Mouse (Mus musculus) embryonic facial prominence, embryonic 10.5 days (tissue): ENCODE results near the gene Srgap2. TPM values are rescaled to one million over a fixed set of nuclear protein-coding genes. Genes with fewer than 3 reads are reported as not detected.
"Not testable (repeated sequence)": the region's sequence is repeated elsewhere in the genome, so short reads cannot be mapped to it uniquely, and the experiment has no call there.

ENCODE experiments used
- DNase-seq: peaks from one replicate; pipeline ENCODE4 v3.0.0-alpha.2; 2017; ENCODE audit warnings: low spot score
- H3K27ac ChIP-seq: fragments of 300-500 bp; sonication (generic); replicated peaks from 2 replicates; pipeline ENCODE4 v1.5.1; 2016; ENCODE audit warnings: mild to moderate bottlenecking
- H3K27me3 ChIP-seq: fragments of 300-500 bp; sonication (generic); replicated peaks from 2 replicates; pipeline ENCODE4 v1.6.1; 2016; ENCODE audit warnings: low read depth, mild to moderate bottlenecking; ENCODE audit not compliant: poor library complexity, severe bottlenecking
- H3K36me3 ChIP-seq: fragments of 300-500 bp; sonication (generic); replicated peaks from 2 replicates; pipeline ENCODE4 v1.6.1; 2016; ENCODE audit warnings: mild to moderate bottlenecking, moderate library complexity
- H3K4me1 ChIP-seq: fragments of 300-500 bp; sonication (generic); 2 replicates; pipeline ENCODE4 v1.6.1; 2016
- H3K4me3 ChIP-seq: fragments of 300-500 bp; sonication (generic); 2 replicates; pipeline ENCODE4 v1.5.1; 2016; ENCODE audit warnings: mild to moderate bottlenecking, moderate library complexity
- H3K9me3 ChIP-seq: fragments of 300-500 bp; sonication (generic); 2 replicates; pipeline ENCODE4 v1.6.1; 2016; ENCODE audit warnings: mild to moderate bottlenecking
- WGBS: fragments of 180-500 bp; shearing (Covaris S2); methylation state at CpG from one replicate; pipeline ENCODE4 v1.1.7; 2016; 5-methylcytosine and 5-hydroxymethylcytosine counted together
- polyA plus RNA-seq: library from polyadenylated mRNA; unstranded; fragments of >200 nt; fragmentation: Nextera tagmentation; extraction: Ambion mirVana; gene quantifications from 2 replicates; pipeline ENCODE4 v1.2.1, GENCODE M21; 2016

Gene Srgap2
- polyA plus RNA-seq, 1 experiment from 2014 or later, result 17.5 TPM

DNA sequence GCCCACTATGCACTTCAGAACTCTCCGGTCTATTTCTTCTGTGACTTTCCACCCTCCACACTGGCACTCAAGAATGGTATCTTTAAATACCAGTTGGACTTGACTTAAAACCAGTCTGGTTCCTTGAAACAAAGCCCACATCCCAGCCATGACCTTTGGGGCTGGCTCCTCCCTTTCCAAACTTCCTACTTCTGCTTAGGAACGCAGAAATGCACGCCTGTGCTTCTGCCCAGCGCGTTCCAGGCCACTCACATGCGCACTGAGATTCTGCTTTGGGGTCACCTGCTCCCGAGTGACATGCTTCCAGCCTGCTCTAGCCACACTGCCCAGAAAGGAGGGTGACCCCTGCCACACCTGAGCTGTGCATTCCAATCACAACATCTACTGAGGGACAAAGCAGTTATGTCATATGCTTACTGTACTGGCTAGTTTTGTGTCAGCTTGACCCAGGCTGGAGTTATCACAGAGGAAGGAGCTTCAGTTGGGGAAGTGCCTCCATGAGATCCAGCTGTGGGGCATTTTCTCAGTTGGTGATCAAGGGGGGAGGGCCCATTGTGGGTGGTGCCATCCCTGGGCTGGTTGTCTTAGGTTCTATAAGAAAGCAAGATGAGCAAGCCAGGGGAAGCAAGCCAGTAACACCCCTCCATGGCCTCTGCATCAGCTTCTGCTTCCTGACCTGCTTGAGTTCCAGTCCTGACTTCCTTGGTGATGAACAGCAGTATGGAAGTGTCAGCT, 274.5 kb downstream of the Srgap2 start:
- H3K4me3 ChIP-seq, H3K36me3 ChIP-seq, H3K4me1 ChIP-seq, H3K27ac ChIP-seq, H3K9me3 ChIP-seq, DNase-seq: not testable (repeated sequence)
- 84% methylated on average over 7 of the region's 7 CpGs for WGBS
- peaks cover 25% of the 10 kb centered on the region for H3K27me3 ChIP-seq

DNA sequence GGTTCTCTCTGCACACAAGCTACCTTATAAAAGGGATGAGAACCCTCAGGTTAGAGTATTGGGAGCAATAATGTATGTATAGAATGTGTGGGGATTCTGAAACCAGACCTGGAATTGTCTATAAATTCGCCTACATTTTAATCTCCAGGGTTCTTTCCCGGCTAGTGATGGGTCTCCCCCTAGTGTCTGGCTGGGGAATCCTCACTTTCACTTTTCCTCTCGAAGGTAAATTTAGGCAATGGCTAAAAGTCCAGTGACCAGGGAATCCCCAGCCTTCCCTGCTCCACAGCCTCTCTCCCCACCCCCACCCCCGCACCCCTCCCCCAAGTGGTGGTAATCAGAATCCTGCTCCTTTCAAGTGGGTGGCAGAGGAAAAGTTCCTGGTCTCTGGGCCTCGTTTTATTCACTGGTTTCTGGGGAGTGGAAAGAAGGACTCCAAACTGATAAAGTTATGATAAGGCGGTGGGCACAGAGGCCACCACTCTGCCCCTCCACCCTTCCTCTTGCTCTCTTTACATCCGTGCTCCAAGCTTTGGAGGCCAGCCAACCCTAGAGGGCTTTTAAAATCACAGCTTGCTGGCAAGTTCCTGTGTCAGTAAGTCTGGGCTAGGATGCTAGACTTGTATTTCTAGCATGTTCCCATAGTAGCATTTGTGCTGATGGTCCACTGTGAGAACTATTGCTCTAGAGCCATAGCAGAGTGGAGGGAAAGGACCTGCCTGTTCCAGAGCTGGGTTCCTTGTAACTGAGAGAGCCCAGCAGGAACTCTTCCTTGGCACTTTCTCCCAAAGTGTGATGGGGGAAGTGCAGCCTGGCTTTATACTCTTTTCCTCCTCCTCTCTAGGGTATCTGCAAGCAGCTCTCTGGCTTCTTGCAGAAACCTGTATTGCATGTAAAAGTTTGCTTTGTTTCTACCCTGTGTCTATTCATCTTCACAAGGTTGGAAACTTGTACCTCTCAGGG, 280.4 kb downstream of the Srgap2 start:
- H3K9me3 ChIP-seq, result no peaks in the 10 kb centered on the region
- peaks cover 24% of the 10 kb centered on the region for H3K4me1 ChIP-seq
- no peak overlapping the region for H3K27ac ChIP-seq
- H3K4me3 ChIP-seq, result no peak overlapping the region
- 21% methylated on average over 7 of the region's 7 CpGs for WGBS
- peaks cover 81% of the 10 kb centered on the region for H3K27me3 ChIP-seq
- H3K36me3 ChIP-seq, result no peaks in the 10 kb centered on the region
- DNase-seq, result peak; percentile 38

DNA sequence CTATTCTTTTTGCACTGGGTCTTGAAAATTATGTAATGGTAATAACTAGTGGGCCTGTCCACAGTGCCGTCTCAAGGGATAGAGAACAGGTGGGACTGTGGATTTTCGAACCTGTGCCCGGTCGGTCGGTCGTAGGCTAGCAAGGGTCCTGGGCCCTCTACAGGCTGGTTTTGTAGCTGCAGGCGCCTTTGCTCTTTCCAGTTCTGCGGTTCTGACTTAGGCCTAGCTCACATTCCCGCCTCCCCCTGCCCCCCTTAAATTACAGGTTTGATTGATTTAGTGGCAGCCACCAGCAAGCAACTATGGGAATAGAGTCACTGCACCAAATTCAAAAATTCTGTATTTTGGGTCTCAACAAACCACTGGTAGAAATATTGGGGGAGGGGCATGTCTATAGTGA, 281.2 kb downstream of the Srgap2 start:
- WGBS, result 9% methylated on average over 9 of the region's 9 CpGs
- H3K4me3 ChIP-seq, result peak overlapping the region; percentile 61
- peaks cover 85% of the 10 kb centered on the region for H3K27me3 ChIP-seq
- H3K9me3 ChIP-seq, result no peaks in the 10 kb centered on the region
- no peaks in the 10 kb centered on the region for H3K36me3 ChIP-seq
- H3K27ac ChIP-seq, result no peak overlapping the region
- H3K4me1 ChIP-seq, result peaks cover 24% of the 10 kb centered on the region
- DNase-seq, result peak; percentile 56

DNA sequence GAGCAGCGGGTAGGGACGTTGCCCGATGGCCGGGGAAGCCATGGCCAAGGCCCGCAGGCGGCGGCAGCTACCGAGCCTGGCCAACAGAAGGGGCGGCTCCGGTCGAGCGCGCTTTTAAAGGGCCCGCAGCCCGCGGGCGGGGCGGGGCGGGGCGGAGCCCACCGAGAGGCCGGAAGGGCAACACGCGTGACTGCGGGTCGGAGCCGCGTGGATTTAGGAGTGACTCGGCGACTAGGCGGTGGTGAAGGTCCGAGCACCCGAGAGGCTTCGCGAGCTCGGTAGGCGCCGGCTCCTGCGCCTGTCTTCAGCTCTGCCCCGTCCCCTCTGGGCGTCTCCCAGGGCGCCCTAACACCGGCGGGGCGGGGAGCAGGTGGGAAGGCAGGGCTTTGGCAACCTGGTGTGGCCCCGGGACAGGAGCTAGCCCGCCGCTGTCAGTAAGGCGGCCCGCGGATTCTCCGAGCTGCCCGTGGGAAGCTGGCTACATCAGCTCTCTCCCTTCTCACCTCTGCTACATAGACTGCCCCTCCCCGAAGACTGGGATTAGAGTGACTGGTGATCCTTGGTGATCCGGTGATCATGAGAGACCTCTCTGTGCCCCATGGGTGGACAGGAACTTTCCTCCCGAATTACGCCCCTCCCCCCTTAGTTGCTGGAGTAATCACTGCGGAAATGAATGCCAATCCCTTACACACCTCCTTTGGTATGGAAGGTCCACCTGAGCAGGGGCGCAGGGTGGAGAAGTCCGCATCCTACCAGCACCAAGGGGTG, 281.9 kb downstream of the Srgap2 start, which contains the start of gene Rassf5:
Gene Rassf5, minus strand, starts transcription at position 170 of the 768 bp plus-strand sequence.
- Histone ChIP-seq H3K9me3 (no peaks in the 10 kb centered on the region), H3K27ac (peak within 1 kb of the TSS; percentile 41; the same call in 1 of the 2 replicates), H3K4me1 (peaks cover 24% of the 10 kb centered on the region), H3K27me3 (peaks cover 91% of the 10 kb centered on the region), H3K4me3 (peak within 1 kb of the TSS; percentile 61), H3K36me3 (no peaks in the 10 kb centered on the region)
- WGBS, result under 1% methylated on average over 60 of the region's 60 CpGs
- peak; percentile 63 for DNase-seq

DNA sequence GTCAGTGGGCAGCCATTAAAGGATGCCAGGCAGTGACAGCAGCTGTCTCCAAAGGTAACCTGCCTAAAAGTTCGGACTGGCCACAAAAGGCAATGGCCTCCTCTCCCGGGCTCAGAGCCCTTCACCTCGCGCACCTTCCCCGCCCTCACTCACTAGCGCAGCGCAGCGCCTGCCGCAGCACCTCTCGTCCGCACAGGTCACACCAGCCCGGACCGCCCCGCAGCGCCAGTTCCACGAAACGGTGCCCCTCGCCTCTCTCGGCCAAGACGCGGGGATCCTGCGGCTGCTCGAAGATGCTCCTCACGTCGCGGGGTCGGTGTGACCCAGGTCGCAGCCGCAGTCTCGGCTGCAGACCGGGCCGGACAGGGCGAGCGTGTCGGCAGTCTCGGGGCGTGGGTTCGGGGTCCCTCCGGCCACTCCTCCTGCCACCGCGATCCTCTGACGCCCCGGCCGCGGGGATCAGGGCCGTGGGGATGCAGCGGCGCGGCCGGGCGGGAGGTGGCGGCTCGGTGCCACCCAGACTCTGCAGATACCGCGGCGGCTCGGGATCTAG, 282.5 kb downstream of the Srgap2 start:
- Histone ChIP-seq H3K36me3 (no peaks in the 10 kb centered on the region), H3K4me1 (peaks cover 24% of the 10 kb centered on the region), H3K9me3 (no peaks in the 10 kb centered on the region), H3K4me3 (peak overlapping the region; percentile 61), H3K27ac (peak overlapping the region; percentile 41; the same call in 1 of the 2 replicates), H3K27me3 (peaks cover 97% of the 10 kb centered on the region)
- 1% methylated on average over 57 of the region's 57 CpGs for WGBS
- DNase-seq, result peak; percentile 47

DNA sequence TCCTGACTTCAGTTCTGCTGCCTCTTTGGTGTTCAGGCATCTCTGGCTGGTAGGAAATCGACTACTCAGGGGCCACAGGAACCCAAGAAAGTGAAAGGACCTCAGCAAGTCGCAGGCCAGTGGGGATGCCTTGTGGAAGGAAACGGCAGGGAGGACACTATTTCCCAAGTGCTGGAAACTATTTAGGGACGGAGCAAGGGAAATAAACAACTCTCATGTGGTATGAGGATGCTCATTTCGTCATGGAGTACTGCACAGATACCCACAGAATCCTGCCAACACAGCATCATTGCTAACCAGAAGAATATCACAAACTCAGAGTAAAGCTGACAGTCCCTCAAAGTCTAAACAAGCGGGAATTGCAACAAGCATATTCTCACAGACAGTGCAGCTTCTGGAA, 284.2 kb downstream of the Srgap2 start:
- no peak overlapping the region for H3K27ac ChIP-seq
- no peaks in the 10 kb centered on the region for H3K36me3 ChIP-seq
- no peak overlapping the region for H3K4me3 ChIP-seq
- 58% methylated on average over 6 of the region's 6 CpGs for WGBS
- H3K27me3 ChIP-seq, result peaks cover 96% of the 10 kb centered on the region
- DNase-seq, result no peak
- peaks cover 24% of the 10 kb centered on the region for H3K4me1 ChIP-seq
- H3K9me3 ChIP-seq, result no peaks in the 10 kb centered on the region

DNA sequence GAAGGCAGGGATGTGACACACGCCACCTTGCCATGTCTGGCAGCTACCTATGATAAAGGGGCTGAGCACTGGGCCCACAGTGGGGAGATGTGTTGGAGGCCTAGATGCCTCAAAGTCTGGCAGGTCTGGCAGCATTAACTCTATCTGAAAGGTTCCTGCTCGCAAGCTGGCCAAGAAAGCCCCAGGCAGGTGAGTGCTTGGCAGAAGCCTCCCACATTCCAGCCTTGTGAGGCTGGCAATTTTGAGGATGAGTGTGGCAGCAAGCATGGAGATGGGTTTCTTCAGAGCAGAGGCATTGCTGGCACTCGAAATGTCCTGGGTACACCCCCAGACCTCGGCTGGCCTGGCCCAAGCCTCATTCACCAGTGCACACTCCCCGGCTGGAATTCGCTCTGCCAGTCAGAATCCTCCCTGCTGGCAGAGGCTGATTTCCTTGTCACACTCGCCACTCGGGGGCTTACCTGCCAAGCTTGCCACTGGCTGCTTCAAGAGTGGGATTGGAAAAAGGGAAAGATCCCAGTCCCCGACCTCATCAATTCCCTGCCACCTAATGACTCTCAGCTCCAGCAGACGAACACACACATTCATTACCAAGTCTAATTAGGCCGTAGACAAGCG, 287.5 kb downstream of the Srgap2 start:
- Histone ChIP-seq H3K36me3 (no peaks in the 10 kb centered on the region), H3K27ac (no peak overlapping the region), H3K9me3 (no peaks in the 10 kb centered on the region), H3K4me1 (peaks cover 13% of the 10 kb centered on the region), H3K27me3 (peaks cover 67% of the 10 kb centered on the region), H3K4me3 (no peak overlapping the region)
- no peak for DNase-seq
- WGBS, result 67% methylated on average over 12 of the region's 12 CpGs

DNA sequence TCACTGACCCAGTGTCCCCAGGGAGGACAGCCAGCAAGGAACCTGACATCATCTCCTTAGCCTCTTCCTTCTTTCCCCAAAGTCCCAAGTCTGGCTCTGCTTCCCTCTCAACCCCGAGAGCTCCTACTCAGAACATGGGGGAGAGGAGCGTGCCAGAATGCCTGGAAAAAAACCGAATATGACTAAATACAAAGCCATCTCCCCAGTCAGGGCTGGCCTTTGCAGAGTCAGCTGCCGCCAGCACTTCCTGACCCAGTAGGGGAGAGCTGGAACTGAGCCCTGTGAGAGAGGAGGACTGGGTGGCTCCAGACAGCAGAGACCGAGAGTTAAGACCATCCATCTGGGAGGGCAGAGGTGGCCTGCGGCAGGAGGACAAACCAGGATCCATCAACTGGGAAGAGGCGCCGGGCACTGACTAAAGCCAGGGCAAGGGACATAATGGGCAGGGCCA, 288.2 kb downstream of the Srgap2 start:
- H3K27me3 ChIP-seq, result peaks cover 60% of the 10 kb centered on the region
- DNase-seq, result no peak
- WGBS, result 68% methylated on average over 8 of the region's 8 CpGs
- H3K9me3 ChIP-seq, result no peaks in the 10 kb centered on the region
- H3K4me3 ChIP-seq, result no peak overlapping the region
- H3K27ac ChIP-seq, result no peak overlapping the region
- H3K36me3 ChIP-seq, result no peaks in the 10 kb centered on the region
- H3K4me1 ChIP-seq, result peaks cover 9% of the 10 kb centered on the region; the same call in 1 of the 2 replicates

DNA sequence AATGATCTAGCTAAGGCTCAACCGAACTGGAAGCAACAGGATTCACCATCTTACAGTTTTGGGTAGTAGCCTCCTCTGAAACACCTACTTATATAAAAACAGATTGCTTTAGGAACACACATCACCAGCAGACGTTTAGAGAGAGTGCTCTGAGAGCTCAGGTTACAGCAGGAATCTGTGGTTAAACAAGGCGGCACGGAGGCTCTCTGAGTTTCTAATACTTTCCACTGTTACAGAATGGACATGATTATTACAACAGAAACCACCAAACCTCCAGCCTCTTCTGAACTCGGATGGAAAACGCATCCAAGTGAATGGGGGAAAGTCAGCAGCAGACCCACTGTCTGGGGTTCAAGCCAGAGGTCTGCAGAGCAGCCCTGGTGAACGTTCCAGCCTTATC, 291.1 kb downstream of the Srgap2 start:
- Histone ChIP-seq H3K36me3 (no peaks in the 10 kb centered on the region), H3K27ac (no peak overlapping the region), H3K4me3 (no peak overlapping the region), H3K27me3 (peaks cover 38% of the 10 kb centered on the region), H3K4me1 (peaks cover 11% of the 10 kb centered on the region; the same call in 1 of the 2 replicates), H3K9me3 (no peaks in the 10 kb centered on the region)
- DNase-seq, result no peak
- 59% methylated on average over 7 of the region's 7 CpGs for WGBS
